Mouse (Mus musculus): ENCODE measurements around the gene B3galnt2. TPM values are rescaled to one million over a fixed set of nuclear protein-coding genes. Genes with fewer than 3 reads are reported as not detected.
"Not testable (repeated sequence)": the region's sequence is repeated elsewhere in the genome, so short reads cannot be mapped to it uniquely, and the experiment has no call there.

B3galnt2 gene
- total RNA-seq, 1 experiment from 2014 or later, result 26.0 TPM

DNA sequence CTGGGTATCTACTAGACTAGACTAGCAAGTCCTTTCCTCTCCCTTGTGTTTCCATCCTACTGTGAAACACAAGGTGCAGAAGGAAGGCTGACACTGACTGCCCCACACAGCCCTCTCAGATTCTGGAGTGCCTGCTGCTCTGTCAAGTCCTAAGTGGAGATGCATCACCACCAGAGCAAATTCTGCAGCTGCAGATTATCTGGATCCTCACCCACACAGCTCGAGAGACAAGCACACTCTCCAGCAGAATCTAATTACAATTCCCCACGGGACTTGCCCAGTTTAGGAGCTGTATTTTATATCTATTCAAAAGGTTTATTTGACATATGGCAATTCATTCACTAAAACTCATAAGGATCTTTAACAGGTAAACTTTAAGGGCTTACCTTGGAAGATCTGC, 51.8 kb downstream of the B3galnt2 start:
- no peak for DNase-seq

DNA sequence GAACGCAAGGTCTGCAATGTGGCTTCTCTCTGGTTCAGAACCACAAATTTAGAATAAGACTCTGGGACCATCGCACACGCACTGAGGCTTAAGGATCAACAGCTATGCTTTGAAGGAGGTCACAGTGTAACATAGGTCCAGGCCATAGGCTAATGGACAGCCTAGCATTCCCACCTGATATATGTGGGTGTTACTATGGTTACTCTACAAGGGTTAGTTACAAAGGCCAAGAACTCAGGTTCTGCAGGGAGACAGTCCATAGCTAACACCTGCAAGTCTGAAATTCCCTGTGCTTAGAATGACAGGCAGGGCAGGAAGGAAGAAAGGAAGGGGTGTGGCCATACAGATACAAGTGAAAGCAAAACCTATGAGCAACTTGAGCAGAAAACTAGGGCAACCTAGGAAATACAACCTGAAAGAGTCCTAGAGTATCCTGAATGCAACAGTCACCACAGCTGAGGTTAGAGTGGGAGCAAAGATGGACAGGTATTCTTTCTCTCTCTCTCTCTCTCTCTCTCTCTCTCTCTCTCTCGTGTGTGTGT, 57.3 kb downstream of the B3galnt2 start:
- DNase-seq, result no peak

DNA sequence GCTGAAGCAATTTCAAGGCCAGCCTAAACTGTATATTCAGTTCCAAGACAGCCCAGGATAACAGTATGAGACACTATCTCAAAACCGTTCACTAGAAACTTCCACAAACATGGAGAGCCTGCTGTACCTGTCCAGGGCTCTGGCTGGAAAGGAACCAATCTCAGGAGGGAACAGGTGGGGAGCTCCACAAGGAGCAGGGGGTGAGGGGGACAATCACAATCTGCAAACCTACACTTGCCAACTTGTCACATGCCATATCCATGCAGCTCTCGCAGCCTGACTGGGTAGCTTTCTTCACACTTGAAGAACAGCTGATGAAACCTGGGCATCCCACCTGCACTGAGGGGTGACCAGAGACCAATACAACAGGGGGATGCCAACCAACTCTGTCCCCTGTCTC, 59.7 kb downstream of the B3galnt2 start:
- DNase-seq, result no peak

DNA sequence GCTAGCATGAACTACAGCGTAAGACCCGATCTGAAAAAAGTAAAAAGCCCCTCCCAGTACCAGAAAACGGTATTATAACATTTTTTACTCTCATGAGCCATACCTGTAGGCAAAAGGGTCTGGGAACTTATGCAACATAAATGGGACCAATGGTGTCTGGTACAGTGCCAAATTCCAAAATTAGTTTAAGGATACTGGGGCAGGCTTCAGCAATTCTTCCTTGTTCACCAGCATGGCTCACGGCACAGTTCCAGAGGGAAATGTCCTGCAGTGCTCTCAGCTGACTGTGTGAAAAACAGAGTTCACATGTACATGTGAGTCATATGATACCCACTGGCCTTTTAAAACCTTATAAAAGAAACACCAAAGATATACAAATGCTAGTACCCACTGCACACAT, 60.3 kb downstream of the B3galnt2 start:
- DNase-seq, result no peak

DNA sequence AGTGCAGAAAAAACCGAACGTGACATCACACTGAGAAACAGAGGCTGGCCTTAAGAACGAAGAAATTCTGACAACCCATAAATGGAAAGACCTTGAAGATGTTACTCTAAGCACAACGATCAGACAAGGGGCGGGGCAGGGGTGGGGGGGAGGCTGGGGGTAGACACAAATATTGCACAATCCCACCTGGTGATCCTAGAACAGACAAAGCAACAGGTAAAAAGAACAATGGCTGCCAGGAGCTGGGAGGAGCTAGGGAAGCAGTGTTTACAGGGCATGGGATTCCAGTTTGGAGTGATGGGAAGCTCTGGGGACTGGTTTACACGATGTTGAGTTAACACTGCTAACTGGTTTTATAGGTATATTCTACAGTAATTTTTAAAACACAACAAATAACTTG, 61.3 kb downstream of the B3galnt2 start:
- DNase-seq, result no peak

DNA sequence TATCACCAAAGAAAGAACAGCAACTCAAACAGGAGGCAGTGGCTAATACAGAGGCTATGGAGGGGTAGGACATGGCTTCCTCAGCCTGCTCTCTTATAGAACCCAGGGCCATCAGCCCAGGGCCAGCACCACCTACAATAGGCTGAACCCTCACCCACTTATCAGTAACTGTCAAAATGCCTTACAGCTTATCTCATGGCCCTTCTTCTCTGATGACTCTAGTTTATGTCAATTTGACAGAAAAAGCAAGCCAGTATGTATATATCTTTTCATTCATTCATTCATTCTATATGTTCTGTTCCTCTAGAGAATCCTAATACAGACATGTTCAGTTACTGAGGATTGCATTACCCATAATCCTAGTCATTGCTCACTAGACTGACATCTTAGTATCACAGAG, 64.0 kb downstream of the B3galnt2 start:
- DNase-seq, result no peak

DNA sequence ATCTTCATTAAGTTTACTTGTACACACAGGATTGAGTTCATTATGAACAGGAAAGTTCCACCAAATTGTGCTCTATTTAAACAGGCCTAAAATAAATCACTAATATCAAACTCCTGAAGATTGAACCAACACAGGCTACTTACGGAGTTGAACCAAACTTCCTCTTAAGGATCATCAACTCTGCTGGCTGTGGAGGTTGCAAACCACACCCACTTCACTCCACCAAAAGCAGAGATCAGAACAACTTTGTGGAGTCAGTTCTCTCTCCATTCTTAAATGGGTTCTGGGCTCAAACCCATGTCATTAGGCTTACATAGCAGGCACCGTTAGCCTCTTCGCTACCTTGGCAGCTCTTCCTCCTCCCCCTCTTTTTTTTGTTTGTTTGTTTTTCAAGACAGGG, 64.6 kb downstream of the B3galnt2 start:
- DNase-seq, result no peak

DNA sequence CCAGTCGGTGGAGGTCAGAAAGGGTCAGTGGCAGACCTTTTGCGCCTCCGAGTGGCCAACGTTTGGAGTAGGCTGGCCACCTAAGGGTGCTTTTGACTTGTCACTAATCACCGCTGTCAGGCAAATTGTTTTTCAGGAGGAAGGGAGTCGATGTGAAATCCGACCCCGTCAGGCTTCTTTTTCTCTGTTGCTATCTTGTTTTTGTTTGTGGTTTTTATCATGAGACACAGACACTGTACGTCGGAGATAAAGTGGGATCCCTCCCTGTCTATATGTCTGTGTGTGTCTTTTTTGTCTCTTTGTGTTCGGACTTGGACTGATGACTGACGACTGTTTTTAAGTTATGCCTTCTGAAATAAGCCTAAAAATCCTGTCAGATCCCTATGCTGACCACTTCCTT, 67.1 kb downstream of the B3galnt2 start:
- DNase-seq, result not testable (repeated sequence)

DNA sequence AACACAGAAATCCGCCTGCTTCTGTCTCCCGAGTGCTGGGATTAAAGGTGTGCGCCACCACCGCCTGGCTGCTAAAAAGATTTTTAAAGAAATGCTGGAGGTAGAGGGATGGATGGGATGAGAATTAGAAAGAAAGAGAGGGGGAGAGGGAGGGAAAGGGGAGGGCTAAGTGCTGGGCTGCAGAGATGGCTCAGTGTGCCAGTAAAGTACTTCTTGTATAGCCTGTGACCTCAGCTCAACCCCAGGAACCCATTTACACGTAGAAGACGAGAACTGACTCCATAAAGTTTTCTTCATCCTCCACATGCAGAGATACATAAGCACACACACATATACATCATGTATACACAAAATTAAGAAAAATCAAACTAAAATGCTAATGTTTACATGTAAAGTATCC, 71.3 kb downstream of the B3galnt2 start:
- no peak for DNase-seq

DNA sequence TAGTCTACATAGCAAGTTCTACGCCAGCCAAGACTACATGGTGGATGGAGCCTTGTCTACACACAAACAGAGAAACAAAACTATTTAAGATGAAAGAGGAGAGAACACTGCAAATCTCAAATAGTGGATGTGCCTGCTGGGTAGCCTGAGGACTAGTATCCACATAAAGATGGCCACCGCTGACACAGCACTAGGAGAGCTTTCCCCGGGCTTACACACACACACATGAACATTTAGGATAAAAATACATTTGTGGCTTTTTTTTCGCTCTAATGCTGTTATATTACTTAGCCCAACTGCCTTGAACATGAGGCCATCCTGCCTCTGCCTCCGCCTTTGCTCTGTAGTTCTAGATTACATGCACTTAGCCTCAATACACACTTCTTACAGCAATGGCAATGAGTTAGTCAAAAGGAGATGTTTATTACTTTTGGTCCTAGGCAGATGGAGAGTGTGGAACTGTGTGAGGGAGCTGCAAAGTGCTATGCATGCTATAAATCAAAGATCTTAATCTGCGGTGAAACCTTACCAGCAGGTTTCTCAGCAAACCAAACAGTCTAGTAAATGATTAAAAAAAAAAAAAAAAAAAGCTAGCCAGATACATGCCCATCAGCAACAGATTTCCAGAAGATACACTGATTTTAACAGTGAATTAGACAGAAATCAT, 72.0 kb downstream of the B3galnt2 start:
- no peak for DNase-seq

DNA sequence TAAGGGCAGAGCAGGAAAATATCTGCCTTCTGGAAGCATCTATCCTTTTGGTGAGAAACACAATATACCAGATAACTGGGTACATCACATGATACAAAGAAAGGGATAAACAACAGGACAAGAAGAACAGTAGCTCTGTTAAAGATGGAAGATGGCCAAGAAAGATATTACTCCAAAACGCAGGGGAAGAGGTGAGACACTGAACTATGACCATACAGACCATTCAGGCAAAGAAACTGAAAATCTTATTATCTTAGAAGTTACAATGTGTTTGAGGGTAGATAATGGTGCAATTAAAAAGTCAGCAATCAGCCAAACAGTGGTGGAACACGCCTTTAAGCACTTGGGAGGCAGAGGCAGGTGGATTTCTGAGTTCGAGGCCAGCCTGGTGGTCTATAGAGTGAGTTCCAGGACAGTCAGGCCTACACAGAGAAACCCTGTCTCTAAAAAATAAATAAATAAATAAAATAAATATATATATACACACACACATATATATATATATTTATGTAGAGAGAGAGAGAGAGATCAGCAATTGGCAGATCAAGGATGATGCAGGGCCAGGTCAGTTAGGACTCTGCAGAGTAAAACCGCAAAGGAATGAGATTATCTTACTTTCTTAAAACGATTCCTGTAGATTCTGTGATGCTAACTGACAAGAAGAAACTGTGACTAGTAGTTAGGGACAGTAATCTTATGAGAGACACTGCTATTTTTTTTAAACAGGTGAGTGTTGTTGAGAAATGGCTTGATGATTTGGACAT, 79.2 kb downstream of the B3galnt2 start:
- DNase-seq, result no peak

DNA sequence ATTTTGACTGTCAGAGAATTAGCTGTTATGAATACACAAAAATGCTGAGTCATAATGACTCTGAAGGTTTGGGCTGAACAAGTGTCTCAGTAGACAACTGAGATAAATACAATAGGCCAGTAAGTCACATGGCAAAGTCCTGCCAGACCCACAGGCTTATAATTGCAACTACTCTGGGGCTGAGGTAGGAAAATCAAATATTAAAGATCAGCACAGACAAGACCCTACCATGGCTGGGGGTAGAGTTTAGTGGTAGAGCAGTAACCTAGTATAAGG, 79.7 kb downstream of the B3galnt2 start:
- DNase-seq, result no peak

DNA sequence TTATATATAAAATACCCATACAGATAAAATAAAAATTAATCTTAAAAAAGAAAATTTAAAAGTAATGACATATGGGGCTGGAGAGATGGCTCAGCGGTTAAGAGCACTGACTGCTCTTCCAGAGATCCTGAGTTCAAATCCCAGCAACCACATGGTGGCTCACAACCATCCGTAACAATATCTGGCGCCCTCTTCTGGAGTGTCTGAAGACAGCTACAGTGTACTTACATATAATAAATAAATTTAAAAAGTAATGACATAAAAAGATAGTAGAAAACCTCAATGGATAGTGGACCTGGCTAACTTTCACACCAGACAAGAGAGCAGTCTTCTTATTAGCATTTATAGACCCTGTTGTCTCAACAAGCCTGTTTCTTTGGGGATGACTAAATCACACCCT, 81.1 kb downstream of the B3galnt2 start:
- not testable (repeated sequence) for DNase-seq

DNA sequence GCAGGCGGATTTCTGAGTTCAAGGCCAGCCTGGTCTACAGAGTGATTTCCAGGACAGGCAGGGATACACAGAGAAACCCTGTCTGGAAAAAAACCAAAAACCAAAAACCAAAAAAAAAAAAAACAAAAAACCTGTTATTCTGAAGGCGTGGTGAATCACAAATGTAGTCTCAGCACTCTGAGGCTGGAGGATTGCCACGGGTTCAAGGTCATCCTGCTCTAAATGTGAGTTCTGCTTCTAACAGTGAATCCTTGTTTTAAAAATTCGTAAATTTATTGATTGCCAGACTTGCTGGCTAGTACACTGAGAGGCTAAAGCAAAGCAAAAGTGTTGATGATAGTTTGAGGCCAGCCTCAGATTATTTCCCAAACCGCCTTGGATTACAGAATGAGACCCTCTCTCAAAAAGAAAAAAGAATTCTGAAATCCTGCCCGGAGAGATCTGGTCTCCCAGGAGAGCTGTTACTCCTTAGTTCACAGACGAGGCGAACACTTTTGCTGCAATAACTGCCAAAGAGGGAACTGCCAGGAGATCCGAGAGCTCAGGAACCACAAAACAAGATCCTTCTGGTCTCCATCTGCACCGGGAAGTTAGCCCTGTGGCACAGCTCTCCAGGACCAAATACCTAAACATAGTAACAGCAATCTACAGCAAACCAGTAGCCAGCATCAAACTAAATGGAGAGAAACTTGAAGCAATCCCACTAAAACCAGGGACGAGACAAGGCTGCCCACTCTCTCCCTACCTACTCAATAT, 81.8 kb downstream of the B3galnt2 start:
- DNase-seq, result peak; percentile 61

DNA sequence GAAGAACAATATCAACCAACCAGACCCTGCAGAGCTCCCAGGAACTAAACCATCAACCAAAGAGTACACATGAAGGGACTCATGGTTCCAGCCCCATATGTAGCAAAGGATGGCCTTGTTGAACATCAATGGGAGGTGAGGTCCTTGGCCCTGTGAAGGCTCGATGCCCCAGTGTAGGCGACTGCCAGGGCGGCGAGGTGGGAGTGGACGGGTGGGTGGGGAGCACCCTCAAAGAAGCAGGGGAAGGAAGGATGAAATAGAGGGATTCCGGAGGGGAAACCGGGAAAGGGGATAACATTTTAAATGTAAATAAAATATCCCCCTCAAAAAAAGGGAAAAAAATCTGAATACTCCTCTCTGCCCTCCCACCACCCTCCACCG, 84.6 kb downstream of the B3galnt2 start:
- no peak for DNase-seq

DNA sequence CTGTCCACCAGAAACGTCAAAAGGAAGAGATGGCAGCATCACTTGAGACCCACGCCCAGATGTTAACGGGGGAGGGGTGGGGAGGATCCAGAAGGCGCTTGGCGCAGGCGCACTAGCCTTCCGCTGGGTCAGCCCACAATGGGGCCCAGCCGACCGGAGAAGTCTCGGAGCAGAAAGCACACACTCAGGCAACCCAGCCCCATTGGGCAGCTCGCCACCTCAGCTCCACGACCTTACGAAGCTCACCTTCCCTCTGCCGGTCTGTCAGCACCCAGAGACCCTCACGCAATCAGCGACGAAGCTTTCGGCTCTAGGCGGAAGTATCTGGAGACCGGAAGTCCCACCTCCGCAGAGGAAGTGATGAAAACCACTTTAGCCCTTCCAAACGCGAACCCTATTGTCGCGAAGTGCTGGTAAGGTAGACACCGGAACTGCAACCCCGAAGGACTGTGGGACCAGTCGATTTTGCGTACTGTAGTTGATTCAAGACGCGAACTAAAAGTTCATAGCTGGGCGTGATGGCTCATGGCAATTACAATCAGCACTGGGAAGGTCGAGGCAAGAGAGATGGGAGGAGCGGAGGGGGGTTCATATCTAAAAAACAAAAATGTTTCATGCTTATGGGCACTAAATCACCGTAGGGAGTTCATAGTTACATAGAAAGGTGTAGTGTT, 85.2 kb downstream of the B3galnt2 start, which contains the start of gene Tbce:
Gene Tbce, minus strand, starts transcription at position 347 of the 674 bp plus-strand sequence.
- DNase-seq, result peak; percentile 89

DNA sequence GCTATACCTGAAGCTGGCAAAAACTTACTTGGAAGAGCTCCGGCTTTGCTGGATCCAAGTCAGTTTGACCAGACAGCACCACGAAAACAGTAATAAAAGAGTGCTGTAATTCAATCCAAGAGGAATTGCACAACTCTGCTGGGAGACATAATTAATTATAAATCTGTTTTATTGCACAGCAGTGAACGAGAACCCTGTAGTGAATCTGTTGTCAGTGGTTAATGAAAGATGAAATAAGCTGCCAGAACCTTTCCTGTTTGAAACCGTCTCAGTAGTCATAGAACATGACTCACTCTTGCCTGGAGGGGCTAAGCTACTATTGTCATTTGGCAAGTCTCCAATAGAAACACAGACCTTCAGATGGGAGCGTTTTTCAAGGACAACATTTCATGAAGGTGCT, 85.9 kb downstream of the B3galnt2 start:
- DNase-seq, result no peak

DNA sequence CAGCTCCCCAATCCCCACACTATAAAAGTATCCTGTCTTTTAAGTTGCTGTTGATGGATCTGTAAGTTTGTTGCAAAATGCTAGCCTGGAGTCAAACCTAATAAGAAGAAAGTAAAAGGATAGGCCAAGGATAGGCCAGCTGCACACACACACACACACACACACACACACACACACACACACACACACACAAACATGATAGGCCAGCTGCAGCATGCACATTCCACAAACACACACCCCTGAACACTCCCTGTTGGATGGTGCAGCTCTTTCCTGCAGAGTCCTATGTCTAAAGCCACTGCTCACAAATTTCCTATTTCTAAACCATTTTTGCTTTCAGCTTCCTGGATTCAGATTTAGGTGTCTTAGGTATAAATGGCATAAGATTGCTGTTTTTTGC, 89.6 kb downstream of the B3galnt2 start:
- no peak for DNase-seq

DNA sequence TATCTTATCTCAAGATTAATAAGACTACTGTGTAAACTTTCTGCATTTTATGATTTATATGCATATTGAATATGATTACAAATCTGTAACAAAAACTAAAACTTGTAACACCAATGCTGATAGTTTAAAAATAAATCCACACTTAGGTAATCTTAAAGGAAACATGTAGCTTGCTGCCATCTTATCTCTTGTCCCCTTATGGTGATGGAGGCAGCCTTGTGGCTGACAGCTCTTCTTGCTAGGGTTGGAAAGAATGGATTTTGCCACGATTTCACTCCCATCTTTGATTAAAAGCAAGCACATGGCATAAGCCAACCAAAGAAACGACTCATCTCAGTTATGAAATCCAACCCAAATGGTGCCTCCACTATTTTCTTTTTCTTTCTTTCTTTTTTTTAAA, 90.3 kb downstream of the B3galnt2 start:
- no peak for DNase-seq

All from adrenal gland, postnatal 25 days (tissue).